Mouse (Mus musculus) heart, postnatal 36 days (tissue): ENCODE measurements around the gene Ptpn18. TPM values are rescaled to one million over a fixed set of nuclear protein-coding genes. Genes with fewer than 3 reads are reported as not detected.
"Not testable (repeated sequence)": the region's sequence is repeated elsewhere in the genome, so short reads cannot be mapped to it uniquely, and the experiment has no call there.

Experiments used
- DNase-seq, 2 experiments: peaks; one replicate each; pipeline ENCODE4 v3.0.0; 2021 to 2022
- intact Hi-C: fragments of 180-260 bp; cut with DNase I; formaldehyde crosslinking; loops from one replicate; pipeline ENCODE4 v1.15.1; 2025
- microRNA-seq, 2 experiments: library from miRNA; unstranded; fragments of <30 nt; microRNA quantifications; one replicate each; pipeline ENCODE4 v1.2.0; 2021; ENCODE audit warnings: borderline number of aligned reads in 2 of 2
- total RNA-seq, 2 experiments: library from RNA; stranded (reverse); gene quantifications; 2 replicates each; pipeline ENCODE4 v1.2.3; 2021

Ptpn18 gene
- total RNA-seq, 2 experiments from 2014 or later, result 4.8 to 5.6 TPM

- DNase-seq, result no peak
- intact Hi-C loops, result no loop called here
These were observed 48.4 kb downstream of the Ptpn18 start for GRCm38 (mm10) chr1:34507986-34508385.

- peak in 1 of 2 experiments; percentile 4 for DNase-seq
These were observed 51.0 kb downstream of the Ptpn18 start for GRCm38 (mm10) chr1:34510575-34510981.

GRCm38 (mm10) chr1:34511027-34511426 lies 51.5 kb downstream of the Ptpn18 start:
- intact Hi-C loops, result no loop called here
- peak; percentile 17 to 36 for DNase-seq

More at GRCm38 (mm10) chr1:34510575-34510981, 51.0 kb downstream of the Ptpn18 start:
- intact Hi-C loops, result no loop called here

- intact Hi-C loops, result no loop called here
- DNase-seq, result no peak
These were observed 53.5 kb downstream of the Ptpn18 start for GRCm38 (mm10) chr1:34513068-34513467.

GRCm38 (mm10) chr1:34516595-34516994 lies 57.0 kb downstream of the Ptpn18 start:
- intact Hi-C loops, result no loop called here
- no peak for DNase-seq

GRCm38 (mm10) chr1:34517297-34517696 lies 57.7 kb downstream of the Ptpn18 start:
- intact Hi-C loops, DNase-seq: not testable (repeated sequence)

- DNase-seq, intact Hi-C loops: not testable (repeated sequence)
These were observed 58.2 kb downstream of the Ptpn18 start for GRCm38 (mm10) chr1:34517797-34518196.

- intact Hi-C loops, result no loop called here
These were observed 58.7 kb downstream of the Ptpn18 start for GRCm38 (mm10) chr1:34518259-34518658.

GRCm38 (mm10) chr1:34522205-34522849 lies 62.8 kb downstream of the Ptpn18 start:
- intact Hi-C loops, result no loop called here
- DNase-seq, result no peak

More at GRCm38 (mm10) chr1:34518259-34518658, 58.7 kb downstream of the Ptpn18 start:
- no peak for DNase-seq

- DNase-seq, result no peak
- intact Hi-C loops, result no loop called here
These were observed 63.3 kb downstream of the Ptpn18 start for GRCm38 (mm10) chr1:34522850-34523244.

GRCm38 (mm10) chr1:34523647-34524046 lies 64.1 kb downstream of the Ptpn18 start:
- DNase-seq, result no peak
- intact Hi-C loops, result no loop called here

Small RNA genes lying within 50 kb of the gene (microRNA-seq; reads per million reads assigned to microRNA genes)
- 0.67 to 2.2 reads per million in 2 experiments for gene Mir5103

Other genes with a start within 250 kb of the Ptpn18 start
- gene Ccdc115, start 20.1 kb upstream of the Ptpn18 start, total RNA-seq, result 10 to 100 TPM; 14.1 to 15.2 TPM
- gene Imp4, start 19.9 kb upstream of the Ptpn18 start, total RNA-seq, result 10 to 100 TPM; 28.3 to 29.2 TPM
- gene Prss39, start 38.6 kb downstream of the Ptpn18 start, total RNA-seq, result not detected
- gene Cfc1, start 75.9 kb downstream of the Ptpn18 start, total RNA-seq, result not detected
- not detected for gene Prss40, start 101.2 kb downstream of the Ptpn18 start, total RNA-seq
- not detected for gene Amer3, start 119.9 kb downstream of the Ptpn18 start, total RNA-seq